Mouse (Mus musculus): ENCODE results near the gene Gimap5.

Gene Gimap5

DNA sequence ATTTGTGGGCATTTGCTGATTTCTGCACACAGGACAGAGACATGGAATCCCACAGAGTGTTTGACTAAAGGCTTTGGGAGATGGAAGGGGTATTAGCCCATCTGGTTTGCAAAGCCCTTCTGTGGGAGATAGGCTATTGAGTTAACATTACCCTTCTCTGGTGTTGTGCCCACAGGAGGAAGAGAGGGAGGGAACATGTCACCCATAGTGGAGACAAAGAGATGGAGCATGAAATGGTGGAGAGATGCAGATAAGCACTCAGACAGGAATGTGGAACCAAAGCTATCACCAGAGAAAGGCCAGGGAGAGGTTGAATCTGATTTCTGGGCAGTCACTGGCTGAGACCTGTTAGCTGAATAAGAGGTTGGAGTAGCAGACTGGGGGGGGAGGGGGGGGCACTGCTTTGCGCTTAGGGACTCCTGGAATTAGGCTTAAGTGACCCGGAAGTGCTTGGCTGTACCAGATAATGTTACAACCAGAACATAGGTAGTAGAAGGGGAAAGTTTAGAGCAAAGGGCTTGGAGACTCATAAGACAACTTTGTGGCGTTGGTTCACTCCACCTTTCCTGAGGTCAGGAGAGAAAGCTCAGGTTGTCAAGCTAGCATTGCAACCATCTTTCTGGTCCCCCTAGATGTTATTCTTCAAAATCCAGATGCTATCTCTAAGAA, 5.4 kb upstream of the Gimap5 start:
- DNase-seq = no peak

DNA sequence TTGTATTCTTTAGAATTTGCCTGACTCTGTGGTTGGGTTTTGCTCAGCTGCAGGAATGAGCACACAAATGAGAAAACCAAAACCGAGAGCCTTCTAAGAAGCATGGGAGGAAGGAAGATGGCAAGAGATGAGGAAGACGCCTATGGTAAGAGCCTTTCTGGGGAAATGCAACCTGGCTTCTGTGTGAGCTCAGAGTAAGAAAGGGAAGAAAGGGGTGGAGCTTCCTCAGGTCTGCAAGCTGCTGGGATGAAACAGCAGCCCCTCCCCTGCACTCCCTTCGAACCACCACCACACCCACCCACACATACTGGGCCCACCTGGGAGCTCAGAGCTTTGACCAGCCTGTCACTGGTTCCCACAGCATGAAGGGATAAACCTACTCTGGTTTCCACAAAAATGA, 4.7 kb upstream of the Gimap5 start:
- no peak for DNase-seq

DNA sequence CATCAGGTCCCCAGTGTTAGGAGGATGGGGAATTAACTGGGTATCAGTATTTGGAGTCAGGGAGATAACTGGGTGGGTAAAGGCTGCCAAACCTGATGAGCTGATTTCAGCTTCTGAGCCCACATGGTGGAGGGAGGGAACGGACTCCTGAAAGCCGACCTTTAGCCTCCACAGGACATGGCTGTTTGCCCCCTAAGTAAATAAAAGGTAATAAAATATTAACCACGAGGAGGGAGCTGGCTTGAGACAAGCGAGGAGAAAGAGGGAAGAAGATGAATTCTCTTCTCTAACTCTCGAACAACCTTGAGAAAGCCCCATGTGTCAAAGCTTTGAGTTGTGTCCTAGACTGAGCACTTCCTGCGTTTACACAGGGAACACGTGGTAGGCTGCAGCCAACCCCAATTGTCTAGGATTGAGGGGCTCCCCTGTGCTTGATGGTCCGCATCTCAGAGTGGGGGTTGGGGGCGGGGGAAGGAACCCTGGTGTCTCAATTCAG, 4.2 kb upstream of the Gimap5 start:
- DNase-seq = no peak

DNA sequence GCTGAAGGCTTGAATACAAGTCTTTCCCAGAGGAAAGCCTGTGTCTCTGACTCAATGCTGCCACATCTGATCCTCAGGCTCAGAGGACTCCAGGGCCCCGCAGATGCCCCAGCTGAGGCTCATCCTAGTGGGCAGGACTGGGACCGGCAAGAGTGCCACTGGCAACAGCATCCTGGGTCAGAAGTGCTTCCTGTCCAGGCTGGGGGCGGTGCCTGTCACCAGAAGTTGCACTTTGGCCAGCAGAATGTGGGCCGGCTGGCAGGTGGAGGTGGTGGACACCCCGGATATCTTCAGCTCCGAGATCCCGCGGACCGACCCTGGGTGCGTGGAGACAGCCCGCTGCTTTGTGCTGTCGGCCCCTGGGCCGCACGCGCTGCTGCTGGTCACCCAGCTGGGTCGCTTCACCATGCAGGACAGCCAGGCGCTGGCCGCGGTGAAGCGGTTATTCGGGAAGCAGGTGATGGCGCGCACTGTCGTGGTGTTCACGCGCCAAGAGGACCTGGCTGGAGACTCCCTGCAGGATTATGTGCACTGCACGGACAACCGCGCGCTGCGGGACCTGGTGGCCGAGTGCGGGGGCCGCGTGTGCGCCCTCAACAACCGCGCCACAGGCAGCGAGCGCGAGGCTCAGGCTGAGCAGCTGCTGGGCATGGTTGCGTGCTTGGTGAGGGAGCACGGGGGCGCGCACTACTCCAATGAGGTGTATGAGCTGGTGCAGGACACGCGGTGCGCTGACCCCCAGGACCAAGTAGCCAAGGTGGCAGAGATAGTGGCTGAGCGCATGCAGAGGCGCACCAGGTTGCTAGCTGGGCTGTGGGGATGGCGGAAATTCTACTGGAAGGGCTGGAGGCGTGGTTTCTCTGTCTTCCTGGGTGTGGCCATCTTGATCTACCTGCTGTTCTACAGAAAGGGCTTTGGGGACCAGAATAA, 3.3 kb upstream of the Gimap5 start:
- DNase-seq = no peak

DNA sequence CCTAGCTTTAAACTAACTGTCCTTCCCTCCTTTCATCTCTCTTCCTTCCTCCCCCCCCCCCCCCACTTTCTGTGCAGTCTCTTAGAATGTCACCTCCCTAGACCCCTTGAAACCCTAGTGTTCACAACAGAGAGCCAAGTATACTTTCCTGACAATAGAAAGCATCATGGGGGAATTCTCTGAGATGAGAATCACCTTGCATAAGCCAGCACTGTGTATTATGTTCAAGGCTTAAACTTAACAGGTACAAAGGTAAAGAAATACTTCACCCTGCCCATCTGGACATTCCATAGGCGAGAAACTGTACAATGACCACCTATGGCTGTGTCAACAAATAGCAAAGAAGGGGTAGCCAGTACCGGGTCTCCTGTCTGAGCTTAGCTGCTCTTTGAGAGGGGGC, 507 bp upstream of the Gimap5 start:
- DNase-seq = no peak

DNA sequence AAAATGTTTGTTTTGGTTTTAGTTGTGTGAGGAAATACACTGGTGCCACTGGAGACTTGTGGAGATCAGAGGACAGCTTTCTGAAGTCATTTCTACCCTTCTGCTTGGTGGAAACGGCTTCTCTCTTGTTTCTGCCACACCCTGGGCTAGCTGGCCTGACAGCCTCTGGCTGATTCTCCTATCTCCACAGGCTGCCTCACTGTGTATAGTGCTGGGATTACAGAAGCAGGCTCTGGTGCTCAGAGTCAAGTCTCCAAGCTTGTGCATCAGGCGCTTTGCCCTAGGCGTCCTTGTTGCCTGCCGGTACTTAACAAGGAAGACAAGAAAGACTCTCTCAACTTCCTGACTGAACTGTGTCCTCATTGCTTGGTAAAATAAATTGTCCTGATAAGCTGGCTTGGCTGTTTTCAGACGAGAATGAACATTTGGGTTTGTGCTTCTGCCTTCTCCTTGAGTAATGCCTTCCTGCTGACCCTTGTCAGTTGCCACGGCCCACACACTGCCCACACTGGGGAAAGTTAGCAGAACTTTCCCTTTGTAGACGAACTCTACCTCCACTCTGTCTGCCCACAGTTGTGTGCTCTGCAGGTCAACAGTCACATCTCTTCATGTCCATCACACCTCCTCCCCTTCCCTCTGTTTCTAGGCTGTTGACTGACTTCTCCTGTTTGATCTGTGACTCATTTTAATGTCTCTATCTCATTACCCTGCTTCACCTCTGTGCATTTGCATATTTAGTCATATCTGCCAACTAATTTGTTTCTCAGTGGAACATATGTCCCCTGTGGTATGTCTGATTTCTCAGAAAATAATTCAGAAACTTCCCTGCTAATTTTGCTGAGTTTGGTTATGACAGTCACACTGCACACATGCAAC, 1.3 kb downstream of the Gimap5 start:
- no peak for DNase-seq

DNA sequence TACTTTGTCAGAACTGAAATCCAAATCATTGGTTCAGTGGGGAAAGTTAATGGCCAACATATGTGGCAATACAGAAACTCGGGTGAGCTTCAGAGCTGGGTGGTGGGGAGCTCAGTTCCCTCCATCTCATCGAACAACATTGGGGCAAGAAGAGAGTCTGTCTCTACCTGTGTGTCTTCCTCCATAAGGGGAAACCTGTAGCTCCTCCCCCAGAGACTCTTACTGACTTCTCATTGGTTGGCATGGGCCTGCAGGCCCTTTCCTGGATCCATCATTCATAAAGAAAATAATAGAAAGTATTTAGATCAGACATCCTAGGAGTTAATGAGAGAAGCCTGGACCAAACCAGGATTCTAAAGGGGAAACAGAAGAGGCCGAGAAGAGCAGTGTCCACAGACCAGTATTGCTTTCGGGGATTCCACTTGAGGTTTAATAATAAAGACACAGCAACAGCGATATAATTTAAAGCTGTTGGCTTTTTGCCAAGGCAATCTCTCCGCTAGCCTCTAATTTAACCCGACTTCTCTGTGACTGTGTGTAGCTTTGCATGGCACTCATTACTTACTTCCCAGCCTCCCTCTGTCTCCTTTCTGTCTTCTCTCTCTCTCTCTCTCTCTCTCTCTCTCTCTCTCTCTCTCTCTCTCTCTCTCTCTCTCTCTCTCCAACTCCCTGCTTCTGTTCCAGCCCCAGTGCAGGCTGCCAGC, 17.7 kb downstream of the Gimap5 start:
- no peak for DNase-seq

DNA sequence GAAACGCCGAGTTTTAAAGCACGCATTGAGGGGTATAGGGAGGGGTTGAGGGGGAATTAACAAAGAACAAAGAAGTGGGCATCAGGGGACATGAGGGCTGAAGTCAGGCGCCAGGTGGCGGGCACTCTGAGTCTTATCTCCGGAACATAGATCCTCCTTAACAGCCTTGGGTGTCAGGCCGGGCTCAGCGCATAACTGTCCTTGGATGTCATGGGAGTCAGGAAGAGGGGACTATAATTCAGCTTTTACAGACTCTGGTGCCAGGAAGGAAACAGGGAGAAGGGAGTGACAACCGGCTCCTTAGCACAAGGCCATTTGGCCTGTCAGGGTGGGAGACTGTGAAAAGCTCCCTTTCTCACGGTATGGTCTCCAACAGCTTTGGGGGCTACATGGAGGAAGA, 18.5 kb downstream of the Gimap5 start:
- DNase-seq = no peak

DNA sequence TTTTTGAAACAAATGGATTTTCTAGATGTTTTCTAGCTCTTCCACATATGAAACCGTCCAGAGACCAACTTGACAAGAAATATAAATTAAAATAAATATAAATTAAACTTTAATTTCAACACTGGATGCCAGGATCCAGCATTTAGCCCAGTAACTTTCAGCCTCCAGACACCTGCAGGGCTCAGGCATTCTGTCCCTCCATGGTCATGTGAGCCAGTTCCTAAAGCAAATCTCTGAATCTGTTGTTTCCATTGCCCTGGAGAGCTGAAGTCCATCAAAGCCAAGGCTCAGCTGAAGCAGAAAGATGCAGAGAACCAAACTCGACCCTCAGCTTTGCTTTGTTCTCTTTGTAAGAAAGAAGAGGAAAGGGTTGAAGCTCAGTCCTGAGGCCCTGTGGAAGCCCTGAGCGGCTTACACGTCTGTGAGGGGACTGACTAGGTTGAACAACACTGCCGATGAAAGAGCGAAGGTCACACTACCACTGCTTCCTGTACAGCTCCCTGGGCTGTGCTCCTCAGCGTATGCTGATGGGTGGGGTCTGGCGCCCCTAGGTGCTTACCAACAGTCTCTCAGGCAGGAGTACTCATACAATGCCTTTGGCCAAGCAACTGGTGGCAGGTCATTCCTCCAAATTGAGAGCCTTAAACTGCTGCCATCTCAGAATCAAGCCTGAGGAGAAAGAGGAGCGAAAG, 22.3 kb downstream of the Gimap5 start:
- DNase-seq = no peak

DNA sequence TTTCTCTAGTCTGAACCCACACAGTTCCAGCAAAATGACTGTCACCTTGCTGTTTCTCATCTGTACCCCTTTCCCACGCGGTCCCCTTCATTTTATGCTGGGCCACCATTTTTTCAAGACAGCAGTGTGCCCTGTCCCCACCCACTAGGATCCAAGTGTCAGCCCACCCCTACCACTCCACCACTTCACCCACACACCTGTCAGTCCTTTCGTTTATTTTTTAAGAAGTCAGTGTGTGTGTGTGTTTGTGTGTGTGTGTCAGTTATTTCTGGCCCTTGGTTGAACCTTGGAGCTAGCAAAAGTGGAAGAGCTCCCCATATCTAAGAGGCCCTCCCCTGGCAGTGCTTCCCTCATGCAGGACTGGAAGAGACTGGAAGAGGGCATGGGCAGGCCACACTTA, 22.9 kb downstream of the Gimap5 start:
- DNase-seq = no peak

DNA sequence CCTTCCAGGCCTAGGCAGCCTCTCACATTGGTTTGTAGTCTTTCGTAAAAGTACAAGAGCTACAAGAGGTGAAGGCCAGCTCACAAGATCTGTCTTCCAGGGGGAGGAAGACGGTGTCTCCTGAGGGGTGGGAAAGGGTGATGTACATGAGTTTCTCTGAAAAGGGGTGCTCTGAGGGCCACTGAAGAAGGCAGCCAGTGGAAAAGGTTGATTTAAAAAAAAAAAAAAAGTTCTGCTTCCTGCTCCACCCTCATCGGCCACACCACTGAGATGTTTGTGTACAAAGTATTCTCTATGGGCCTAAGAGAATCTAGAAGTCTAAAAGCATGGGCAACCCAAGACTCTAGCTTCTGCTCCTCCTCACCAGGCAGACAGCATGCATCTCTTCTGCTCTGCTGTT, 24.7 kb downstream of the Gimap5 start, which contains the start of gene Gimap3:
Gimap3 (minus strand) TSS at position 156 of the 400 bp plus-strand sequence.
- no peak for DNase-seq

DNA sequence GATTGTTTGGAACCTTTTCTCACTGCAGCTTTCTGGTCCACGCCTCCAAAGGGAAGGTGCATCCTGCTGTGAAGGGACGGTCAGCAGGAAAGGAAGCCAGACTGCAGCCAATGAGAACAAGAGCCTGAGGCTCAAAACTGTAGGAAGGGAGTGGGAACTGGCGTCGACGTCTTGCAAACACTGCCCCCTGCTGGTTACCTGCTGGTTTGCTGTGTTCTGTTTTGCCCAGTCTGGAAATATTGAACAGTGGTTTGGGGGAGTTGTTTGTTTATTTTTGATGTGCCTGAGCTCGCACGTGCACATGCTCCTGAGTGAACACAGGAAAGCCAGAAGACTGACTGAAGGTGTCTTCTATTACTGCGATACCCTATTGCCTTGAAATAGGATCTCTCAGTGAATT, 26.0 kb downstream of the Gimap5 start:
- peak; percentile 63 for DNase-seq

DNA sequence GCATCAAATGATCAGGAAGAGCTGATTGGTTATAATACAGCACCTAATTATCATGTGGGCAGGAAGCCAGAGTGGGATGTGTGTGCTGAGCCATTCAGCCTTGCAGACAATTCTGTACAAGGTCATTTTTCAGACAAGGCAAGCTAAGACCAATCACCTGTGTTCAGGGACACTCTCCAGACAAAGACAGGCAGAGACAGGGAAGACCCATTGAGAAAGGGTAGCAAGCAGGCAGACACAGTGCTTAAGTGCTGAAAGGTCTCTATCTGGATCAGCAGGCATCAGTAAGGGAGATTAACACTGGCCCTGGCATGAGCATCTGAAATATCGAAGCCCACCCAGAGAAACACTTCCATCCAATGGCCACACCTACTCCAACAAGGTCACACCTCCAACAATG, 38.4 kb downstream of the Gimap5 start:
- no peak for DNase-seq

DNA sequence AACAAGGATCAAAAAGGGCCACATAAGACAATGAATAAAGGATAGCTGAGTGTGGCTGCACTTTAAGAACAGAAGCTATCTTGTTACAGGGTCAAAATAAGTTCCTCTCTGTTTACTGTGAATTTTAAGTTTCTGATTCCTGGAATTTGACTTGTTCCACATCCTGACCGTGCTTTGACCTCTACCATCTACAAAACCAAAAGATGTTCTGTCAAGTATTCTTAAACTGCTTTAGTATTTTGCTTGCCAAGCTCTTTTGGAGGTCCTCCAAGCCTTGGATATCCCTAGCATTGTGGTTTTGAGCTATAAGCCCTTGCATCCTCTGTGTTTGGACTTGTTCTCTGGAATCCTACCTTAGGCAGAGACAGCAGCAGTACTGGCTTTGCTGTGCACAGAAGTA, 39.2 kb downstream of the Gimap5 start:
- DNase-seq = no peak

DNA sequence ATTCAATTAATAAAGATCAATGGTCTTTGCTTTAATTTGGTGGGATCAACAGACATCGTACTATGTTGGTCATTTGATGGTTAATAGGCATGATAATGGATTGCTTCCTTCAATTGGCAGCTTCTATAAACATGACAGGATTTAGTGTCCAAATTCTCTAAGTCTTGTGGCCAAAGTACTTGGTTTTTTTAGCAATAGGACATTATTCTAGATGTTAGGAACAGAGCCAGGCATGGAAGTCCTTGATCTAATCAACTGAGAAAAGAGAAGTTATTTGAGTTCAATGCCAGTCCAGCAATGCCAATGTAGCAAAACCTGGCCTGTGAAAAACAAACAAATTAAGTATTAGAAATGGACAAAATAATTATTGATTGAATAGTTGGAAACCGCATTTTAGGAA, 39.6 kb downstream of the Gimap5 start:
- no peak for DNase-seq

DNA sequence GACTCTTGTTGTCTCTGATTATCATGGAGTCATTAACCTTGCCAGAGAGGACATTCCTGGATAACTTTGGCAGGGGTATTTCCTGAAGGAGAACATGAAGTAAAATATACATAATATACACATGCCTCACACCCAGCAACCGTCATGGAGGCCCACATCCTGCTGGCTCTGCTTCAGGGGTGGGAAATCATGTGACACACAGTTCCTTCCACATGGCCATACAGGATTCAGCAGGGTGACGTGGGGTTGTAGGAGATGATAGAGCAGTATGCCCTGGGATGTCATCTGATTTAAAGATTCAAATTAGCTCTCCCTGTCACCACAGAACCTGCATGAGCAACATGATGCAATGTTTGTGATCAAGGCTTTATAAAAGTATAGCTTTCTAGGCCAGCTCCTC, 41.9 kb downstream of the Gimap5 start:
- DNase-seq = no peak

DNA sequence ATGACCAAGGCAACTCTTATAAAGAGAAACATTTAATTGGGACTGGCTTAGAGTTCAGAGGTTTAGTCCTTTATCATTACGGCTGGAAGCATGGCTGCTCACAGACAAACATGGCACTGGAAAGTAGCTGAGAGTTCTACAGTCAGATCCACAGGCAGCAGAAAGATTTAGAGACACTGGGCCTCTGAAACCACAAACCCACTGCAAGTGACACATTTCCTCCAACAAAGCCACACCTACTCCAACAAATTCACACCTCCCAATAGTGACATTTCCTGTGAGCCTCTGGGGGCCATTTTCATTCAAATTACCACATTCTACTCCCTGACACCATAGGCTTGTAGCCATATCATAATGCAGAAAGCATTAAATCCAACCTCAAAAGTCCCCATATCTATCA, 55.9 kb downstream of the Gimap5 start:
- no peak for DNase-seq

DNA sequence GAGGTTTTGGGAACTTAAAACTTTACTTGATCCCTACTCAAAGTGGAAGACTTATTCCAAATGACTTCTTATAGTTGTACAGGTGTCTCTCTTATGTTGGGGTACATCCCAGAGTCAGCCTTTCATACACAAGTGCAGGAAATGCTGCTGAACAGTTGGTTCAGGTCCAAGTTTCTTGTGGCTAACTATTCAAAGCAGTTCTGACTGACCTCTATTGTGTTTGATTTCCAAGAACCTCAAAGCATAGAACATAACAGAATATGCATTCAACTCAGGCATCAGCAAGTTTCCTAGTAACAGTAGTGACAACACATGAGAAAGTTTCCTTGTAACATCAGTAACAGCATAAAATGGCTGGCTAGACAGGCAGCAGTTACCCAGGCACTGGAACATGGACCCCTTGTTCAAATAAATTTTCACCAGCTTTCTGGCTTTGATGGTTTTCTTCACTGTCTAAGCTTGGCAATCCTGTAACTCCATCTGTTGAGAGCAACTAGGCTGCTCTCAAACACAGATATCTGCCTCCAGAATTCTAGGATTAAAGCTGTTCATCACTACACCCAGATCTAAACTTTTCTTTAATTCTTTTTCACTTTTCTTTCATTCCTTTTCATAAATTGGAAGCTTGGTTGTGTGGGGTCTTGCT, 57.5 kb downstream of the Gimap5 start:
- DNase-seq = no peak
